Mouse (Mus musculus) embryonic facial prominence, embryonic 11.5 days (tissue): ENCODE measurements around the gene Hoxd11. TPM values are rescaled to one million over a fixed set of nuclear protein-coding genes. Genes with fewer than 3 reads are reported as not detected.
A peak's percentile ranks its signal among the peaks of the same experiment; 100 is the strongest.

ENCODE experiments used
- ATAC-seq: fragments of 200-750 bp; cut with Nextera tagmentation; replicated peaks from 2 replicates; pipeline ENCODE4 v1.8.0; 2017; ENCODE audit warnings: low read depth; ENCODE audit not compliant: insufficient number of reproducible peaks, low FRiP score, low TSS enrichment
- DNase-seq: peaks from one replicate; pipeline ENCODE4 v3.0.0-alpha.2; 2015; ENCODE audit warnings: low spot score
- H3K27ac ChIP-seq: fragments of 300-500 bp; sonication (generic); replicated peaks from 2 replicates; pipeline ENCODE4 v1.5.1; 2014; ENCODE audit warnings: mild to moderate bottlenecking, low read depth, low read length, control low read depth
- H3K27me3 ChIP-seq: fragments of 300-500 bp; sonication (generic); 2 replicates; pipeline ENCODE4 v1.6.1; 2014; ENCODE audit warnings: mild to moderate bottlenecking, low read length, moderate library complexity, mixed read lengths; ENCODE audit not compliant: control insufficient read depth, insufficient read depth
- H3K36me3 ChIP-seq: fragments of 300-500 bp; sonication (generic); replicated peaks from 2 replicates; pipeline ENCODE4 v1.6.1; 2014; ENCODE audit warnings: low read depth, mild to moderate bottlenecking, low read length, moderate library complexity, mixed read lengths; ENCODE audit not compliant: control insufficient read depth, insufficient read depth
- H3K4me1 ChIP-seq: fragments of 300-500 bp; sonication (generic); 2 replicates; pipeline ENCODE4 v1.6.1; 2014; ENCODE audit warnings: low read length, mixed read lengths; ENCODE audit not compliant: control insufficient read depth, insufficient read depth
- H3K4me2 ChIP-seq: fragments of 300-500 bp; sonication (generic); 2 replicates; pipeline ENCODE4 v1.6.1; 2014; ENCODE audit warnings: low read depth, mild to moderate bottlenecking, control low read depth, low read length, moderate library complexity
- H3K4me3 ChIP-seq: fragments of 300-500 bp; sonication (generic); 2 replicates; pipeline ENCODE4 v1.5.1; 2014; ENCODE audit warnings: low read depth, low read length, control low read depth
- H3K9ac ChIP-seq: fragments of 300-500 bp; sonication (generic); replicated peaks from 2 replicates; pipeline ENCODE4 v1.6.1; 2014; ENCODE audit warnings: mild to moderate bottlenecking, control low read depth, low read length
- H3K9me3 ChIP-seq: fragments of 300-500 bp; sonication (generic); replicated peaks from 2 replicates; pipeline ENCODE4 v1.6.1; 2016; ENCODE audit warnings: mild to moderate bottlenecking, low read length, inconsistent platforms, mixed read lengths; ENCODE audit not compliant: control insufficient read depth
- WGBS: fragments of 180-500 bp; shearing (Covaris S2); extraction: QIAGEN DNeasy Blood & Tissue Kit; methylation state at CpG from one replicate; pipeline ENCODE4 v1.1.7; 2014; 5-methylcytosine and 5-hydroxymethylcytosine counted together
- polyA plus RNA-seq: library from polyadenylated mRNA; unstranded; fragments of >200 nt; fragmentation: Nextera tagmentation; extraction: Ambion mirVana; gene quantifications from 2 replicates; pipeline ENCODE4 v1.2.1, GENCODE M21; 2014

Hoxd11 gene
- polyA plus RNA-seq, 1 experiment from 2014 or later = not detected

DNA sequence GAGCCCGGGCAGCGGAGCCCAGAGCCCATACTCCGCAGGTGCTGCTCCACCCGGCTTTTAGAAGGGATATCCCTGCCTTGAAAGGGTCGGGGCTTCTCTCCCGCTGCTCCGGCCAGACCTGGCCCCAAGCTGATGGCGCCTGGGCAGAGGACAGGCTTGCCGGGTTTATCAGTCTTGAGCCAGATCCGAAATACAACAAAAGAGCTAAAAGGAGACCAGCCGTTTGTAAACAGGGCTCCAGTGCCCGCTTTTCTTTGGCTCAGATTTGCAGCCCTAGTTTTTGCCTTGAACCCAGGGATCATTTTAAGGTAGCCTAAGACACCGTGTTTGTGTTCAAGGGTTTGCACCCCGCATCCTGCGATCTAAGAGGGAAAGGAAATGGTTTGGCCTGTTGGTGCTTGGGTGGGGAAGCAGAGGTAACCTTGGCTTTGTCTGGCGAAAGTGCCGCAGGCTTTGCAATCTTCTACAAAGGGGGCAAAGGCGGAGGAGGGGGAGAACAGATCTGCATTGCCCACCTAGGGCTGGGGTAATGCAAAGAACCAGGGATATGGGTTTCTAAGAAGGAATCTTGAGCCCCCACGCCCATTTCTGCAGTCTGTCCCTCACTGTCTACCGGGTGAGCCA, 13.6 kb downstream of the Hoxd11 start:
- no peak for DNase-seq

DNA sequence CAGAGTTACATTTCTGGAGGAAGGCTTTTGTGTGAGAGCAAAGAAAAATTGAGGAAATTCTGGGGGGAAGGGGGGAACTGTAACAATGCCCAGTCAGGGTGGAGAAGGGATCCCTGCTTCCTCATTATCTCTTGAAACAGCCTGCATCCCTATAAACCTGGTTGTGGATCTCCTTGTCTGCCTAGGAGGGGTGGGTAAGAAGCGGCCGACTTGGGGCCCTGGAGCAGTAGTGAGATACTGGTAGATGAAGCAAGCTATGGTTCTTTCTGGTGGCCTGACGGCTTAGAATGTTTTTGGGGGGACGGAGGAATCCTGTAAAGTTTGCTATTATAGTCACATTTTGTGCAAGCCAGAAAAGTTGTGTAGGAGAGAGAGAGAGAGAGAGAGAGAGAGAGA, 14.1 kb downstream of the Hoxd11 start:
- WGBS = 4% methylated on average over 4 of the region's 4 CpGs
- H3K9me3 ChIP-seq = no peaks in the 10 kb centered on the region
- DNase-seq = no peak
- H3K36me3 ChIP-seq = no peaks in the 10 kb centered on the region
- peaks cover 86% of the 10 kb centered on the region for H3K27me3 ChIP-seq
- no peak overlapping the region for H3K4me2 ChIP-seq
- H3K27ac ChIP-seq = no peak overlapping the region
- no peak for ATAC-seq
- H3K4me3 ChIP-seq = no peak overlapping the region
- no peaks in the 10 kb centered on the region; the same call in 1 of the 2 replicates for H3K4me1 ChIP-seq
- H3K9ac ChIP-seq = no peak overlapping the region

More for the DNA sequence above, 13.6 kb downstream of the Hoxd11 start:
- H3K4me1 ChIP-seq = no peaks in the 10 kb centered on the region
- H3K4me2 ChIP-seq = no peak overlapping the region
- no peak for ATAC-seq
- H3K4me3 ChIP-seq = no peak overlapping the region
- no peaks in the 10 kb centered on the region for H3K9me3 ChIP-seq
- 2% methylated on average over 20 of the region's 20 CpGs for WGBS
- no peak overlapping the region for H3K9ac ChIP-seq
- H3K27me3 ChIP-seq = peaks cover 84% of the 10 kb centered on the region
- no peak overlapping the region for H3K27ac ChIP-seq
- no peaks in the 10 kb centered on the region for H3K36me3 ChIP-seq

DNA sequence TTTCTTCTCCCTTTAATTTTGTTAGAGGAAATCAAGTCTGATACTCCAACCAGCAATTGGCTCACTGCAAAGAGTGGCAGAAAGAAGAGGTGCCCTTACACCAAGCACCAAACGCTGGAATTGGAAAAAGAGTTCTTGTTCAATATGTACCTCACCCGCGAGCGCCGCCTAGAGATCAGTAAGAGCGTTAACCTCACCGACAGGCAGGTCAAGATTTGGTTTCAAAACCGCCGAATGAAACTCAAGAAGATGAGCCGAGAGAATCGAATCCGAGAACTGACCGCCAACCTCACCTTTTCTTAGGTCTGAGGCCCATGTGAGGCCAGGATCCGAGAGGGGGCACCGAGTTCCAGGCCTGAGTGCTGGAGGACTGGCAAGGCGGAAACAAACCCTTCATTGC, 14.7 kb downstream of the Hoxd11 start:
- Histone ChIP-seq H3K4me3 (no peak overlapping the region), H3K4me2 (no peak overlapping the region), H3K27me3 (peaks cover 85% of the 10 kb centered on the region), H3K36me3 (no peaks in the 10 kb centered on the region), H3K9me3 (no peaks in the 10 kb centered on the region), H3K9ac (no peak overlapping the region), H3K27ac (no peak overlapping the region), H3K4me1 (no peaks in the 10 kb centered on the region; the same call in 1 of the 2 replicates)
- DNase-seq (peak; percentile 68), ATAC-seq (no peak)
- WGBS = under 1% methylated on average over 16 of the region's 16 CpGs

DNA sequence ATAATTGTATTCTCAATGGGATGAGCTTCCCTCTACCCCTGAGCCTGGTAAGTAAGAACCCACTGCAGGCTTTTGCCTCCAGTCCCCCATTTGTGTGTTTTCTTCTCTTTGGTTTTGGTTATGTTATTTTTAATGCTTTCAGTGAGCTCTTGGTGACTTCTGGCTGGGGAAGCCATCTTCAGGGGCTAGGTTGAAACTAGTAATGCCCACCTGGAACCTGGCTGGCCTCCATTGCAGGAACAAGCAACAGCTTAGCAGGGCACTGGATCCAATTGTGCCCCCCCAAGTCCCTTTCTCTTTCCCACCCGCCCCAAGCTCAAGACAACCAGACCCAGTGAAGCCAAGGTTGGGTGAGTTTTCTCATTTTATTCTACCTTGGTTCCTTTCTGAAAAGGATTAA, 16.0 kb downstream of the Hoxd11 start:
- Histone ChIP-seq H3K9ac (no peak overlapping the region), H3K27me3 (peaks cover 89% of the 10 kb centered on the region), H3K9me3 (no peaks in the 10 kb centered on the region), H3K36me3 (no peaks in the 10 kb centered on the region), H3K27ac (no peak overlapping the region), H3K4me3 (no peak overlapping the region), H3K4me1 (no peaks in the 10 kb centered on the region; the same call in 1 of the 2 replicates), H3K4me2 (no peak overlapping the region)
- 5% methylated on average over 1 of the region's 1 CpGs for WGBS
- DNase-seq (no peak), ATAC-seq (no peak)

DNA sequence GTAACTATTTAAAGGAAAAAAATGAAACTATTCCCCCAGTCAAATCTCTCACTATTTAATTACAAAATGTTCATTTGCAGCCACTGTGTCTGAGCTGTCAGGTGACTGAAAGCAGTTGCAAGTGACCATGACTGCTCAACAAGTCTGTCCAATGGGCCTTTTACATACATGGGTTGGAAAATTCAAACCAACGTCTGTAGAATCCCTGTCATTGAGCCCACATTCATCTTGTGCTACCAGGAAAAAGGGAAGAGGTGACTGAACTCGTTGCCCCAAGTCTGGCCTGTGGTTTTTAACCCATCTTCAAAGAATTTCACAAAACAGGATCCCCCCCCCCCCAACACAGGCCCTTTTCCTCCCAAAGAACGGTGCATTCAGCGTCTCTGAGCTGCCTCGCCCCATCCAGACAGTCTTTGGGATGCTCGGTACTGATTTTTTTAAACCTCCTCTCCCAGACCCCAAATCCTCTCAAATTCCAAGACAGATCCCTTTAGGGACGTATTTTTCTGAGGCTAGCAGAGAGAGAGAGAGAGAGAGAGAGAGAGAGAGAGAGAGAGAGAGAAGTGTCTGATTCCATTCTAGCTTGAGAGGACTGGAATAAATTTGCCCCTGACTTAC, 16.6 kb downstream of the Hoxd11 start:
- Histone ChIP-seq H3K4me3 (no peak overlapping the region), H3K9me3 (no peaks in the 10 kb centered on the region), H3K9ac (no peak overlapping the region), H3K4me2 (no peak overlapping the region), H3K27me3 (peaks cover 93% of the 10 kb centered on the region), H3K36me3 (no peaks in the 10 kb centered on the region), H3K4me1 (no peaks in the 10 kb centered on the region; the same call in 1 of the 2 replicates), H3K27ac (no peak overlapping the region)
- WGBS = 2% methylated on average over 7 of the region's 7 CpGs
- no peak for ATAC-seq
- no peak for DNase-seq

DNA sequence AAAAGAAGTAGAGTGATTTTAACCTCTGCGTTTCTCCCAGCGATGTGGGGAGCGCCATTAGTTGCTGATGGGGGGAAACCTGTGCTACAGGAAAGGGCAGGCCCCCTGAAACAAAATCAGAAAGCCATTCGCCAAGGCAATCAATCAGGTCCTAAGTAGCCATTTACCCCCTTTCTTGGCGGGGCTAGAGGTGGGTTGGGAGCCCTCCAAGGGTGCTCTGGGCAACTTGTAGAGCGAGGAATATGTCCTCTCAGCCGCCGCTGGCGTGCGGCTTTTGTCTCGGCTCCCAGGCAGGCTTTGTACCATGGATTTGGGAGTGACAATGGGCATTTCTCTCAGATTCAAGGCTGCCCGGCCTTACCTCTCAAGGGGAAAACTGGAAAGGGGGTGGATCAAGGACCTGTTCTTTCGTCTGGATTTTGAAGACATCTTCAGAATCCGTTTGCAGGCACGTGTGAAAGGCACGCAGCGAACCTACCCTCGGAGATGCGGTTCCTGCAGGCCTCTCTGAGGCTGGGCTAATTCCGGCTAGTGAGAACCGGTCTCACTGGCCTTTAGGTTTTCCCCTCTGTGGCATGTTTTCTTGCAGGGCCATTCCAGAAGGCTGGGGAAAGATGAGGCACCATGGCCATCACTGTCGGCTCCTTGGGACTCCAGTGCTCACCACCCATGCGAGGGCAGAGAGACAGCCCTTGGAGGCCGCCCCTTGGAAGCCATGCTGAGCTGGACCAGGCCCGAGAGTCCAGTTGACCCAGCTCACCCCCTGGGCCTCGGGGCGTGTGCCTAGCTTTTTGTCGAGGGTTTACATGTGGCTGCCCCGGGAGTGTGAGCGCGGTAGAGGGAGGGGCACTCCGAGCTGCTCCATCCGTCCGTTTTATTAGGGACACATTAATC, 17.3 kb downstream of the Hoxd11 start:
- WGBS = under 1% methylated on average over 34 of the region's 34 CpGs
- no peaks in the 10 kb centered on the region for H3K9me3 ChIP-seq
- ATAC-seq = no peak
- H3K4me1 ChIP-seq = no peaks in the 10 kb centered on the region; the same call in 1 of the 2 replicates
- no peak overlapping the region for H3K27ac ChIP-seq
- peaks cover 90% of the 10 kb centered on the region for H3K27me3 ChIP-seq
- H3K36me3 ChIP-seq = no peaks in the 10 kb centered on the region
- no peak overlapping the region for H3K4me2 ChIP-seq
- no peak overlapping the region for H3K4me3 ChIP-seq
- H3K9ac ChIP-seq = no peak overlapping the region
- DNase-seq = no peak

DNA sequence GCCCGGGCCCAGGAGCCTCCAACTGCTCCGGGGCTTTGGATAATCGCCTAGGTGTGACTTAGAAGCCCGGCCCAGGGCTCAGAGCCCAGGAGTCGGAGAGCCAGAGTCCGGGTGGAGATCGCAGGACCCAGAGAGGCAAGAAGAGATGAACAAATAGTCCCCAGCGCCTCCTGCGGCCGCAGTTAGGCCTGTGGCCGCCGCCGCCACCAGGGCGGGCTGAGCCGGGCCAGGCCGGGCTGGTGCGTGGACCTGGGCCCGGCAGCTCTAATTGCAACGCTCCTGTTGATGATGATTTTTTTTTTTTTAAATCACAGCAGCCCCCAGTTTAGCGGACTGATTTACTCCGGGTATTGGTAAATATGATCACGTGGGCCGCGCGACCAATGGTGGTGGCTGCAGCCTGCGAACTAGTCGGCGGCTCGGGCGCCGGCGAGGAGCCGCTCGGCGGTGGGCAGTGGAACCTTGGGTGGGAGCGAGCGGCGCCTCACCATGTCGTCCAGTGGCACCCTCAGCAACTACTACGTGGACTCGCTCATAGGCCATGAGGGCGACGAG, 18.3 kb downstream of the Hoxd11 start, which contains the start of gene Hoxd9:
Gene Hoxd9 (plus strand): TSS at position 161 of the 555 bp plus-strand sequence.
- DNase-seq (no peak), ATAC-seq (peak; percentile 57; the same call in 1 of the 2 replicates)
- Histone ChIP-seq H3K4me1 (no peaks in the 10 kb centered on the region; the same call in 1 of the 2 replicates), H3K4me3 (peak within 1 kb of the TSS; percentile 30), H3K9ac (no peak within 1 kb of the TSS), H3K27me3 (peaks cover 85% of the 10 kb centered on the region), H3K27ac (no peak within 1 kb of the TSS), H3K36me3 (no peaks in the 10 kb centered on the region), H3K9me3 (no peaks in the 10 kb centered on the region), H3K4me2 (peak within 1 kb of the TSS; percentile 46)
- WGBS = under 1% methylated on average over 43 of the region's 43 CpGs
